Mouse (Mus musculus) G1E-ER4 (cell line): Measurements from ENCODE around the gene Itga5. TPM values are rescaled to one million over a fixed set of nuclear protein-coding genes. Genes with fewer than 3 reads are reported as not detected.

Experiments used
- GATA1 ChIP-seq: IDR thresholded peaks from one replicate; pipeline ENCODE4 v1.8.0; 2012; ENCODE audit warnings: low read length, inconsistent platforms
- polyA plus RNA-seq: library from polyadenylated mRNA; stranded (reverse); fragments of >175 nt; gene quantifications from 2 replicates; pipeline ENCODE4 v1.2.3, GENCODE M21; 2012

Itga5 gene
- polyA plus RNA-seq, 1 experiment = not detected

GRCm38 (mm10) chr15:103308876-103309580 is 57.5 kb downstream of the Itga5 start:
- TF ChIP-seq GATA1 = no peak

- no peak for TF ChIP-seq GATA1
Observed at GRCm38 (mm10) chr15:103308056-103308875, 58.3 kb downstream of the Itga5 start.

- no peak for TF ChIP-seq GATA1
Observed at GRCm38 (mm10) chr15:103307125-103307524, 59.4 kb downstream of the Itga5 start.

DNA sequence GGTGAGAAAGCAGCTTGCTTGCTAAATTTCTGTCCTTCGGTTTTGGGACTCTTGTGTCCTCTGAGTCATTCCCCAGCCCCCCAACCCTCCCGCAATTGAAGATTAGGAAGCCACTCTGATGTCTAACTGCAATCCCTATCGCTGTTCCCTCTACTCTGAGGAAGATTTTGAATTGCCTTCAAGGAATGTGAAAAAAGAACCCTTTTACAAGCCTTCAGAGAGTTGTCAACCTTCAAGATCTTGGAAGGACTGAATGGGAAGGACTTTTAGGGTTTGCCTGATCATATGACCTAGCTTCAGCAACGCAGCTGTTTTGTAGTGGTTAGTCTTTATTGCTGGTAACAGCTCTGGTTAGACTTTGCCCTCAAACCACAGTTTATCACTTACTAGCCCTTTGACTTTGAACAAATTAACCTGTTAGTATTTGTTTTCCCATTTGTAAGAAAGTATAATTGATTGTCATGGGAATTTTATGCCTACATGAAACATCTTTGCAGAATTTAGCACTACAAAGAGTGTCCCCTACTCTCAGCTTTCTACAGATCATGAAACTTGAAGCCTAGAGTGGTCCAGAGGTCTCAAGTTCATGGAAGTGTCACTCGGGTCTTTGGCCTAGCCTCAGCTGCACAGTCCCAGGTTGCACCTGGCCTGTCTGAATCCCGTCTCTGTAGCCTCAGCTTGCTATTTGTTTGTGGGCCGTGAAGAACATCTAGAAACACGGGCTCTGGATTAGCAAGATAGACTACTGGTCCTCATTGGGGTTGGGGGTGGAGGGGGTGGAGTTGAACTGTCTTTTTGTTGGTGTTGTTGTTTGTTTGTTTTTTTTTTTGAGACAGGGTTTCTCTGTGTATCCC is 60.5 kb downstream of the Itga5 start:
- TF ChIP-seq GATA1 = no peak

DNA sequence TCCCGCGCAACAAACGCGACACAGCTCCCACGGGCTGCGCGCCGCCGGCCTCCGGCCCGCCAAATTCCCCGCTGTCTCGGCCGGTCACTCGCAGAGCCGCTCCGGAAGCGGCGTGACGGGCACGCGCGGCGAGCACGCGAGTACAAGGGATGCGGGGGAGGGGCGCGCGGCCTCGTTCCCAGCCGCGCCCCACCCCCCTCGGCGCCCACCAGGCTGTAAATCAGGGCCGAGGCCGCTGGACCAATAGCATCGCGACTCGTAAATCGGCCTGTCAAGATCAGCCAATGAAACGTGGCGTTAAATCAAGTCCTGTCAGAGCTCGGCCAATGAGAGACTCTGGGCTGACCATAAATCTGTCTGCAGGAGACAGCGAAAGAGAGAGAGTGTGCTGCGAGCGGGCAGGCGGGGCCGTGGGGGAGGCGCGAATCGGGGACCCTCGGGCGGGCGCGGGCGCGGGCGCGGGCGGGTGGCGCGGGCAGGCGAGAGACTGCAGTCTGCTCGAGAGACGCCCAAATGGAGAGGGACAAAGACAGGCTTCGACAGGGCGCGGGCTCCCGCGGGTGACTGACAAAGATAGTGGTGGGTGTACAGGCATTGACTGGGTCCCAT is 61.4 kb downstream of the Itga5 start:
- no peak for TF ChIP-seq GATA1

DNA sequence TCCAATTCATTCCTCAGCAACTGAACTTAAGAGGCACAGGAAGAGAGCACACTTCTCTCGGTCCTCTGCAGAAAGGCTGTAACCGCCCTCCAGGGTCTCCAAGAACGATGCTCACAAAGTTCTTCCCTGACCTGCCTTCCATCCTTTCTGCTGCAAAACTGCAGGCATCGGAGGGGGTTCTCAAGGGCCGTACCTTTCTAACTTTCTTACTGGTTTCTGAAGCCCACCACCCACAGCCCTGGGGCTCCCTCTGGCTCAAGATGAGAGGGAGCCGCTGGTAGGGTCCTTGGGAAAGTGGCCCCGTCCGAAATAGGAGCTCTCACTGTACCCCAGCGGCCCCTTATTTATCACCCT is 62.0 kb downstream of the Itga5 start:
- TF ChIP-seq GATA1 = no peak

DNA sequence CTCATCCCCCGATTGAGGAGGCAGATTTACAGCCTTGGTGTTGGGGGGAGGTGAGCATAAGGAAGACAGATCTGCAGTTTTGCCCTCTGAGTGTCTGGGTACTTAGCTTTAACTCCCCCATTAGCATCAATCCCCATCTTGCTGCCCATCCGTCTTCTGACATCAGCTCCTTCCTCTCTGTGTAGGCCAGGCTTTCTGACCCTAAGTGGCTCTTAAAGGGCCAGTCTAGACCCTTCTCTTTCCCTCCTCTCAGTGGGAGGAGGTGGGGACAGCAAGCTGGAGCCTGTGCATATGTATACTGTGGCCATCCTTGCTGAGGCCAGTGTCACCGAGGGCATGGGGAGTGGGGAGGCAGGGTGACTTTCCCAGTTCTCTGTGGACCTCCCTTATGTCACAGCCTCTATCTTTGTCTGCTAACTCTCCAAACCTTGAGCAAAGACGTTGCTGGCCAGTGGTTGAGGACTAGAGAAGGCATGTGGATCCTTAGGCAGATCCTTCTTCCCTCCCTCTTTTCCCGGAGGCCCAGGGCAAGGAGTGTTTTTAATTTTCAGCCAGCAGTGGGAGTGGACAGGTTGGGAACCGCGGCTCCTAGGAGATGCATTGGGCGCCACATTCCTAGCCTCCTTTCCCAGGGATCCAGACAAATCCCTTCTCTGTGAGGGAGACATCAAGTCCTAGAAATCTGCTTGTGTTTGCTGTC is 62.5 kb downstream of the Itga5 start:
- no peak for TF ChIP-seq GATA1

GRCm38 (mm10) chr15:103302341-103303021 is 64.1 kb downstream of the Itga5 start:
- no peak for TF ChIP-seq GATA1

DNA sequence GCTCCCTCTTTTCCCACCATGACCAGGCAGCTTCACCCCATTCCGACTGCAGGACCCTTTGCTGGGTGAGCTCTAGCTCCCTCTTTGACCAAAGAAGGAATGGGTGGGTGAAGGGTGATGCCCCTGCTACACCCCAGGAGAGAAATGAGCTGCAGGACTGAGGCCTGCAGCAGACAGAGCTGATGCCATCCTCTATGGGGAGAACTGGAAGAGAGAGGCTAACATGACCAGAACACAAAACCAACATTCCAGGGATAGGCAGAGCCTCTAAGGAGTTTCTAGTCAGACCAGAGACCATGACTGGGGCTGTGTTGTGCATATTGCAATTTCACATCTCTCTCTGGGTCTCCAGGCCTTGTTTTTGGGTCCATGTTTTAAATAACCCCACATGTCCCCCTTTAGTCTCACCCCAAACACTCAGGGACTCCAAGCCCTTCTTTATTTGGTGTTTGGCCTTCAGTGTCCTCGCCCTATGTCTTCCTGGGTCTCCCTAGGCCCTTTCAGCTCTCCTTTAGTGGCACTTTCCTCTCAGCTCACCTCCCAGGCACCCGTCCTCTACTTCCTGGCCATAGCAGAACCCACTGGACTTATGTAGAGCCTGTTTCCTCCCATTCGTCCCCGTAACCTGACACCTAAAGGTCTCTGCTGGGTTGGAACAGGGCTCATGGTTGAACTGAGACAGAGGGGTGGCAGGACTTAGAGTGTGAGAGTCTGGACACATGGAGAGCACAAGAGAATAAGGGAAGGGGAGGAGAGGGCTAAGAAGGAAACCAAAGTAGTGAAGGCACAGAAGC is 64.8 kb downstream of the Itga5 start:
- TF ChIP-seq GATA1 = no peak

- TF ChIP-seq GATA1 = no peak
Observed at GRCm38 (mm10) chr15:103301046-103301445, 65.5 kb downstream of the Itga5 start.

- TF ChIP-seq GATA1 = no peak
Observed at GRCm38 (mm10) chr15:103300560-103300959, 66.0 kb downstream of the Itga5 start.

GRCm38 (mm10) chr15:103300067-103300471 is 66.5 kb downstream of the Itga5 start:
- TF ChIP-seq GATA1 = no peak

- TF ChIP-seq GATA1 = no peak
Observed at GRCm38 (mm10) chr15:103299644-103300043, 66.9 kb downstream of the Itga5 start.
